Mouse (Mus musculus) left cerebral cortex, postnatal 10 days (tissue): ENCODE measurements around the gene 1700001P01Rik. TPM values are rescaled to one million over a fixed set of nuclear protein-coding genes. Genes with fewer than 3 reads are reported as not detected.
"Not testable (repeated sequence)": the region's sequence is repeated elsewhere in the genome, so short reads cannot be mapped to it uniquely, and the experiment has no call there.

Source experiments
- DNase-seq, 2 experiments: peaks; one replicate each; pipeline ENCODE4 v3.0.0; 2021 to 2022; ENCODE audit warnings: low spot score in 2 of 2, mixed read lengths in 1 of 2; ENCODE audit errors: extremely low spot score in 1 of 2
- intact Hi-C: fragments of 180-260 bp; cut with DNase I; formaldehyde crosslinking; loops from one replicate; pipeline ENCODE4 v1.15.1; 2025
- microRNA-seq: library from miRNA; unstranded; fragments of <30 nt; microRNA quantifications from one replicate; pipeline ENCODE4 v1.2.0, GENCODE M21; 2022
- total RNA-seq, 2 experiments: library from RNA; stranded (reverse); gene quantifications; 2 replicates each; pipeline ENCODE4 v1.2.3; 2021

Gene 1700001P01Rik
- total RNA-seq, 2 experiments from 2014 or later, result 0.60 to 0.63 TPM

GRCm38 (mm10) chr11:97736645-97737044 is 39.1 kb downstream of the 1700001P01Rik start:
- intact Hi-C loops, result no loop called here

GRCm38 (mm10) chr11:97734810-97735209 is 40.9 kb downstream of the 1700001P01Rik start:
- intact Hi-C loops, DNase-seq: not testable (repeated sequence)

More at GRCm38 (mm10) chr11:97736645-97737044, 39.1 kb downstream of the 1700001P01Rik start:
- no peak for DNase-seq

GRCm38 (mm10) chr11:97733689-97734088 is 42.0 kb downstream of the 1700001P01Rik start:
- DNase-seq, result no peak
- intact Hi-C loops, result no loop called here

GRCm38 (mm10) chr11:97728730-97729129 is 47.0 kb downstream of the 1700001P01Rik start:
- intact Hi-C loops, result no loop called here
- no peak for DNase-seq

- intact Hi-C loops, result no loop called here
- DNase-seq, result no peak
These were observed 47.4 kb downstream of the 1700001P01Rik start for GRCm38 (mm10) chr11:97728311-97728710.

- no peak for DNase-seq
- intact Hi-C loops, result no loop called here
These were observed 52.0 kb downstream of the 1700001P01Rik start for GRCm38 (mm10) chr11:97723709-97724108.

Small RNA genes within 50 kb of the gene (microRNA-seq; reads per million reads assigned to microRNA genes)
- gene Mir8102, result not detected

Other genes starting within 250 kb of the 1700001P01Rik start
- gene Srcin1, start 199.7 kb downstream of the 1700001P01Rik start, total RNA-seq, result 100 to 1,000 TPM; 281 to 294 TPM
- 10 to 100 TPM; 15.0 to 18.4 TPM for gene Epop, start 146.2 kb downstream of the 1700001P01Rik start, total RNA-seq
- 10 to 100 TPM; 66.9 to 71.6 TPM for gene Mllt6, start 112.5 kb downstream of the 1700001P01Rik start, total RNA-seq
- gene Cisd3, start 90.1 kb downstream of the 1700001P01Rik start, total RNA-seq, result 10 to 100 TPM; 34.6 to 37.8 TPM
- 10 to 100 TPM; 48.3 to 51.6 TPM for gene Pcgf2, start 75.4 kb downstream of the 1700001P01Rik start, total RNA-seq
- gene Psmb3, start 72.5 kb downstream of the 1700001P01Rik start, total RNA-seq, result 100 to 1,000 TPM; 153 to 159 TPM
- 100 to 1,000 TPM; 146 to 153 TPM for gene Pip4k2b, start 31.2 kb downstream of the 1700001P01Rik start, total RNA-seq
- gene Cwc25, start 9.4 kb downstream of the 1700001P01Rik start, total RNA-seq, result 10 to 100 TPM; 18.8 to 19.4 TPM
- 100 to 1,000 TPM; 423 to 456 TPM for gene Rpl23, start 6.5 kb upstream of the 1700001P01Rik start, total RNA-seq
- gene Lasp1, start 23.1 kb upstream of the 1700001P01Rik start, total RNA-seq, result 100 to 1,000 TPM; 190 to 203 TPM
- 10 to 100 TPM; 40.0 to 45.1 TPM for gene B230217C12Rik, start 64.9 kb upstream of the 1700001P01Rik start, total RNA-seq
- gene Fbxo47, start 108.2 kb upstream of the 1700001P01Rik start, total RNA-seq, result under 1 TPM; 0.63 to 0.86 TPM
- 1 to 10 TPM; 5.9 to 8.3 TPM for gene Plxdc1, start 210.5 kb upstream of the 1700001P01Rik start, total RNA-seq
- gene Arl5c, start 220.3 kb upstream of the 1700001P01Rik start, total RNA-seq, result 1 to 10 TPM; 2.6 to 3.7 TPM
- 100 to 1,000 TPM; 118 to 121 TPM for gene Cacnb1, start 247.1 kb upstream of the 1700001P01Rik start, total RNA-seq